23 mouse cellular contexts compared by ENCODE assay signal in the genomic region with DNA sequence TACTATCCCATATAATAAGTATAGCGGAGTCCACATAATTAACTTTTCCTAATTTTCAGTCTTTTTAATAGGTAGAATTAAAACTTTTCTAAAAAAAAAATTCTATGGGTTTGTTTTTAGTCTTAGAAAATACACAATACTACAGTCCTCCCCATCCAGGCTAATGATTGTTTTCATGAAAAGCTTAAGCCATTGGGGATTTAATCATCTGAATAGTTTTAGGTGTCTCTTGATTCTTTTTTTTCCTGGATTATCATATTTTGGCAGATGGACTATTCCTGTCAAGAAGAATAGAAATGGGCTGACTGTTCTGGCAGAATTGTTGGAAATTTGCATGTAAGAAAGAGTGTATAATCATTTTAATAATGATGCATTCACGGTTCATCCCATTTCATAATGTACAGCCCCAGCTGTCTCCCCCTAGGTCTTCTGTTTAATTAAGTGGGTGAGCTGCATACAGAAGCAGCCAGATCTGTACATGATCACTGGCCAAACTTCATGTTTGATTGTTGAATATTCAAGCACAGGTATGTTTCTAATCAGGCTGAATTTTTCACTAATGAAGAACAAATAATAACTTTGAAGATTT.
A peak's percentile ranks its signal among the peaks of the same experiment; 100 is the strongest.
DNase-seq lines count a peak whose midpoint lies in the region; ATAC-seq and TF ChIP-seq lines count a peak whose summit lies in the region.
"Had no signal": no experiment of that assay in that cellular context is flagged by ENCODE, and none has a peak within 500 bp of the region (broad histone marks: within the 10 kb centered on the region; RNA-seq: fewer than 3 reads in every experiment).

No protein-coding gene starts in this region.

- intact Hi-C loops in gastrocnemius, adult 2 months (cut with DNase I), result no loop called here

- H3K36me3 ChIP-seq in forebrain, embryonic 14.5 days (ENCODE audit: control insufficient read depth, insufficient read depth, low read length), result no peaks in the 10 kb centered on the region
- H3K36me3 ChIP-seq in forebrain, postnatal 0 days (ENCODE audit: insufficient read depth), result no peaks in the 10 kb centered on the region
- no peaks in the 10 kb centered on the region for H3K36me3 ChIP-seq in forebrain, embryonic 16.5 days (ENCODE audit: control insufficient read depth, insufficient read depth)
- H3K36me3 ChIP-seq in midbrain, embryonic 12.5 days, result no peaks in the 10 kb centered on the region
- H3K36me3 ChIP-seq: heart, embryonic 13.5 days; limb, embryonic 13.5 days; liver, embryonic 12.5 days had no signal

- ATAC-seq in forebrain, embryonic 14.5 days, result peak; percentile 48; the same call in 1 of the 2 replicates
- ATAC-seq in forebrain, postnatal 0 days, result no peak
- peak; percentile 77 for ATAC-seq in forebrain, embryonic 16.5 days
- ATAC-seq in midbrain, embryonic 12.5 days (ENCODE audit: low FRiP score, low read depth), result peak; percentile 83
- ATAC-seq: liver, embryonic 12.5 days; Patski had no signal

- H3K4me1 ChIP-seq in forebrain, embryonic 14.5 days (ENCODE audit: control insufficient read depth, insufficient read depth, low read length), result no peaks in the 10 kb centered on the region
- H3K4me1 ChIP-seq in forebrain, postnatal 0 days (ENCODE audit: insufficient read depth), result no peaks in the 10 kb centered on the region
- no peaks in the 10 kb centered on the region for H3K4me1 ChIP-seq in forebrain, embryonic 16.5 days (replicated peaks; ENCODE audit: control insufficient read depth, insufficient read depth, low read length)
- H3K4me1 ChIP-seq in midbrain, embryonic 12.5 days, result no peaks in the 10 kb centered on the region
- H3K4me1 ChIP-seq: heart, embryonic 13.5 days; limb, embryonic 13.5 days; liver, embryonic 12.5 days had no signal

- no peak overlapping the region for H3K4me3 ChIP-seq in forebrain, embryonic 14.5 days (ENCODE audit: low read depth, low read length)
- H3K4me3 ChIP-seq in forebrain, postnatal 0 days (ENCODE audit: low read depth, low read length), result no peak overlapping the region
- no peak overlapping the region for H3K4me3 ChIP-seq in forebrain, embryonic 16.5 days (replicated peaks; ENCODE audit: low read length)
- no peak overlapping the region for H3K4me3 ChIP-seq in midbrain, embryonic 12.5 days
- no peak overlapping the region for H3K4me3 ChIP-seq in gastrocnemius, adult 2 months
- H3K4me3 ChIP-seq: heart, embryonic 13.5 days; limb, embryonic 13.5 days; liver, embryonic 12.5 days had no signal

- H3K9me3 ChIP-seq in forebrain, embryonic 14.5 days (replicated peaks; ENCODE audit: control insufficient read depth, low read length), result no peaks in the 10 kb centered on the region
- no peaks in the 10 kb centered on the region for H3K9me3 ChIP-seq in forebrain, postnatal 0 days (ENCODE audit: low read length)
- no peaks in the 10 kb centered on the region for H3K9me3 ChIP-seq in forebrain, embryonic 16.5 days (ENCODE audit: control insufficient read depth, low read length)
- no peaks in the 10 kb centered on the region for H3K9me3 ChIP-seq in midbrain, embryonic 12.5 days
- H3K9me3 ChIP-seq: heart, embryonic 13.5 days; limb, embryonic 13.5 days had no signal

- no peak overlapping the region for H3K4me2 ChIP-seq in forebrain, embryonic 14.5 days (ENCODE audit: low read length)
- no peak overlapping the region for H3K4me2 ChIP-seq in forebrain, postnatal 0 days (ENCODE audit: low read depth)
- H3K4me2 ChIP-seq in forebrain, embryonic 16.5 days (ENCODE audit: low read length), result no peak overlapping the region
- no peak overlapping the region for H3K4me2 ChIP-seq in midbrain, embryonic 12.5 days (replicated peaks)
- H3K4me2 ChIP-seq: heart, embryonic 13.5 days; limb, embryonic 13.5 days; liver, embryonic 12.5 days had no signal

- H3K27ac ChIP-seq in forebrain, embryonic 14.5 days (ENCODE audit: low read depth, low read length), result no peak overlapping the region
- H3K27ac ChIP-seq in forebrain, postnatal 0 days (ENCODE audit: low read depth, low read length), result no peak overlapping the region
- H3K27ac ChIP-seq in forebrain, embryonic 16.5 days (ENCODE audit: low read length), result no peak overlapping the region
- H3K27ac ChIP-seq in midbrain, embryonic 12.5 days (replicated peaks), result no peak overlapping the region
- H3K27ac ChIP-seq in gastrocnemius, adult 2 months, result no peak overlapping the region
- H3K27ac ChIP-seq: heart, embryonic 13.5 days; limb, embryonic 13.5 days; liver, embryonic 12.5 days; stomach, postnatal 0 days had no signal

- peak; percentile 53 for DNase-seq in forebrain, embryonic 14.5 days (ENCODE audit: low spot score)
- DNase-seq in forebrain, postnatal 0 days, result no peak
- DNase-seq in gastrocnemius, adult 8-10 months (ENCODE audit: low spot score in 2 of 2), result no peak
- no peak for DNase-seq in gastrocnemius, adult 2 months
- DNase-seq in ovary, postnatal 36 days (ENCODE audit: low spot score), result no peak
- DNase-seq: adrenal gland, adult 8-10 months; cerebellum, adult 2 months; gastrocnemius, postnatal 14 days; heart, adult 18-20 months; heart, postnatal 14 days; kidney, adult 18-20 months; kidney, postnatal 4 days; lung, adult 18-20 months; lung, postnatal 10 days; right cerebral cortex, postnatal 14 days; thymus, adult 2 months had no signal

- 60% methylated on average over 2 of the region's 2 CpGs for WGBS in forebrain, embryonic 14.5 days
- WGBS in forebrain, postnatal 0 days, result 48% methylated on average over 2 of the region's 2 CpGs
- 49% methylated on average over 2 of the region's 2 CpGs for WGBS in forebrain, embryonic 16.5 days
- 70% methylated on average over 2 of the region's 2 CpGs for WGBS in midbrain, embryonic 12.5 days

- H3K27me3 ChIP-seq in forebrain, embryonic 14.5 days (replicated peaks; ENCODE audit: control insufficient read depth, insufficient read depth, low read length), result no peaks in the 10 kb centered on the region
- no peaks in the 10 kb centered on the region for H3K27me3 ChIP-seq in forebrain, postnatal 0 days (ENCODE audit: insufficient read depth, low read length)
- H3K27me3 ChIP-seq in forebrain, embryonic 16.5 days (replicated peaks; ENCODE audit: control insufficient read depth, insufficient read depth, low read length), result no peaks in the 10 kb centered on the region
- no peaks in the 10 kb centered on the region for H3K27me3 ChIP-seq in midbrain, embryonic 12.5 days
- H3K27me3 ChIP-seq: heart, embryonic 13.5 days; limb, embryonic 13.5 days; liver, embryonic 12.5 days; Patski had no signal

- no peak overlapping the region for H3K9ac ChIP-seq in forebrain, embryonic 14.5 days (ENCODE audit: low read length)
- no peak overlapping the region for H3K9ac ChIP-seq in forebrain, postnatal 0 days
- no peak overlapping the region for H3K9ac ChIP-seq in forebrain, embryonic 16.5 days (replicated peaks; ENCODE audit: low read depth, low read length)
- no peak overlapping the region for H3K9ac ChIP-seq in midbrain, embryonic 12.5 days (replicated peaks)
- H3K9ac ChIP-seq: heart, embryonic 13.5 days; limb, embryonic 13.5 days; liver, embryonic 12.5 days had no signal

- no peak for TF ChIP-seq CTCF in forebrain, postnatal 0 days (IDR thresholded peaks at IDR 0.05; ENCODE audit: low read depth)
- TF ChIP-seq CTCF in gastrocnemius, adult 2 months (IDR thresholded peaks at IDR 0.05), result no peak
